Mouse (Mus musculus): ENCODE measurements at regions not wholly inside any gene's neighbourhood (a gene's known extent, or its start where the extent isn't known, plus 50 kb on each side); places are given as distances from the start of the nearest gene placed in this dataset.

DNA sequence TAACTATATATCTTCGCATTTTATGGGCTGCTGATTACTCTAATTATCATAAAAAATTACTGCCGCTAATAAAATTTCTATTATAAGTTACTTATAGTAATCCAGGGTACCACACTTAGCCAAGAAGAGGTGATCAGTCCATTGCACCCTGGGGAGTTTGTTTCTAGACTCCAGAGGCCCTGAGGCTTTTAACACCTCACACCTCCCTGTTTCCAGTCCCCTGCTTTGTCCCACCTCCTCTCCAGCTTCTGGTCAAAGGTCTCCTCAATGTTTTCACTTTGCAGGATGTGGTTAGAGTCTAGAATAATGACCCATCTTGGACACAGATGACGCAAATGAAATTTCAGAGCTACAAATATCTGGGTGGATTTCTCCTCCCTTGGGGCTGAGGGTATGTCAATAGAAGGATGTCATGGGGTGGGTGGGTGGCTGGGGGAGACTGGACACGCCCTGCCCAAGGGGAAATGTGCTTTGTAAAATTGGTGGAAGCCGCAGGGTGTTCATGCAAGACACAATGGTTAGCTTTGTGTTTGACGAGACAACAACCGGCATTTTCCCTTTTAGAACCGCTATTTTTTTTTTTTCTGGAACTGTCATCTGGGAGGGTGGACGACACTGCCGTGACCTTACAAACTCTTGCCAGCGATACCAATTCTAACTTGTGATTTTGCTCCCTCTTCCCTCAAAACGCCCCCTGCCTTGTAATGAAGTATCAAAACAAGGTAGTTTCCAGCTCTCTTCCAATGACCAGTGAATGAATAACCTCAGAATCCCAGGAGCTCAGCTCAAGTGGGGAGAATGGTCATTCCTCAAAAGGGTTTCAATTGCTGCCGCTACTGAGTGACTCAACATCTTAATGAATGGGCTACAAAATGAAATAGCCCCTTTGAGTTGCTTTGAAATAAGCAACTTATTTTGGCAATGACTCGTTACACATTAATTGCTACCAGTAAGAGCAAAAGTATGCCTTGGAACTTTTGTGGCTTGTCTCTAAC is 207.0 kb upstream of the Irx3 start:
- DNase-seq (ENCODE audit: low read depth, low spot score) = peak; percentile 51

DNA sequence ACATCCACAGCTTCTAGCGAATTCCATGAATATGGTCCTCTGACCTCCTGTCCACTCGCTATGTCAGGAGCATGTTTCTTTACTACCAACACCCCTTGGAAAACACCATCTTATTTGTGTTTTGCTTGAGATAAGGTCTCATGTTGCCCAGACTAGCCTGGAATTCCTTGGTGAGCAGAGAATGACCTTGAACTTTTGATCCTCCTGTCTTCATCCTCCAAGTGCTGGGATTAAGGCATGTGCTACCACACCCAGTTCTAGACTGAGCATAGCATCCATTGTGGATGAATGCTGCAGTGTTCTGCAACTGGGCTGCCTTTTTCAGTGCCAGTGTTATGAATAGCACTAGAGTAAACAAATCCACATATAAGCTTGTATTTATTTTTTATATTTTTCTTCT is 203.2 kb upstream of the Irx3 start:
- no peak for DNase-seq (ENCODE audit: low read depth, low spot score)

GRCm38 (mm10) chr8:92004532-92004931 is 202.7 kb upstream of the Irx3 start:
- DNase-seq (ENCODE audit: low read depth, low spot score) = no peak

- DNase-seq (ENCODE audit: low read depth, low spot score) = no peak
Observed at GRCm38 (mm10) chr8:92000368-92000767, 198.5 kb upstream of the Irx3 start.

DNA sequence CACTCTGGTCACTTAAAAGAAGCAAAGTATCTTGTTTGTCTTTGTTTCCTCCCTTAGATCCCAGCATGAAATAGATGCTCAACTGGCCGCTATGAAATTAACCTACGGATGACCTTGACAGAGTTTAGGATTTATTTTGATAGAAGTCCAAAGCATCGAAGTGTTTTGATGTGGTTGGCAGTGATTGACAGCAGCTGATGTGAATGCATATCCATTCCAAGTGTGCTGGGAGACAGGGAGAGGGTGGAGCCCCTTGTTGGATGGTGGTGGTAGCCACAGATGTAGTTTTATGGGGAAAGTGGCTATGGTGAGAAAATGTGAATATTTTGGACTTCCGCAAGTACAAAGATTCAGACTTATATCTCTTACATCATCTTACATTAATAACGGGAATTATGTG is 197.8 kb upstream of the Irx3 start:
- DNase-seq (ENCODE audit: low read depth, low spot score) = no peak

DNA sequence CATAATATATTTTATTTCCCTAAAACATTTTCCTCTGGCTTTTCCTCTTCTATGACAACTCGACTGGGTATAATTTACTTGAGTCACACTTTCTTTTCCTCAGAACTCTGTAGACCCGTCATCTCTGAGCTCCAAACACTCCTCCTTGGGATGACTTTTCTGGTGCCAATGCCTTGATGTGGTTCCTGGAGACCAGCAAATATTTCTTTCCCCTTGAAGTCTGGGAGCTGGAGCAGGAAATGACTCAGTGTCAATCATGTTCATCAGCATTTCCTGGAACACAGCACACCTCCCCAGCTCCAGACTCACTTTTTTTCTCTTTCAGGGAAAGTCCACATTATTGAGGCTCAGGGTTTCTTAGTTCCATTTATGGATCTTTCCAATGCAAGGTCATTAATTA is 197.3 kb upstream of the Irx3 start:
- DNase-seq (ENCODE audit: low read depth, low spot score) = no peak

GRCm38 (mm10) chr8:91997892-91998189 is 196.0 kb upstream of the Irx3 start:
- no peak for DNase-seq (ENCODE audit: low read depth, low spot score)

DNA sequence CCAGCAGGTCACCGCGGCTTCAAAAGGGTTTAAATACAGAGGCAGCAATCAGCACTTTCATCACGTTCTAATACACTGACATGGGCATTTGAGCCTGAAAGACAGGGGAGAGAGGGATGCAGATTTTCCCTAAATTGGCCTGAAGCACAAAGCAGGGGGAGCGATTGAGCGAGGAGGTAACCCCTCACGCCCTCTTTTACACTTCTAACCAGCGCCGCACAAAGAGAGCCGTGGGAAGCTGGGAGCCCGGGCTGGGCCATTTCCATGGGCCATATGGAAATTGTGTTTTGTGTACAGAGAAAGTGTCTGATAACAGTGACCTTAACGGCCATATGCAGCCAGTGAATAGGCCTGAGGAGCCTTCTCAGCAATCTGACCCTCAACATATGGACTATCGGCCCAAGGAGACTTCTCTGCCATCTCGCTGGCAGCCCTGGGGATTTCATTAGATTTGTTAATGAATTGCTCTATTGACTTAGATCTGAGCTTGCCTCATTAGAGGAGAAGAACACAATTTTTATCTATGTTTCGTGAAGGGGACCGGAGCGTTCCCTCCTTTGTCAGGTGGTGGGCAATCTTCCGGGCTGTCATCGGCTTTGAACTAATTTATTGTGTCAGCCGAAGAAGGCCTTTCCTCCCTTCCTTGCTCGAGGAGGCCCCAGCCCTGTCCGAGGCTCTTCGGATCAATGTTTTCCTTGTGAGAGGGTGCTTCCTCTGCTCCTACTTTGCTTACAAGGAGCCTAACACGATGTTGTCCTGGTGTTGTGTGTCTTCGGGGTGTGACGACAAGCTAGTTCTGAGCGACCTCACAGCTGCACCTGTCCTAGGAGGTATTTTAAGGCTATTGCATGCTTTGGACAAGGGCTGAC is 195.4 kb upstream of the Irx3 start:
- DNase-seq (ENCODE audit: low read depth, low spot score) = no peak

GRCm38 (mm10) chr8:91996305-91997022 is 194.6 kb upstream of the Irx3 start:
- no peak for DNase-seq (ENCODE audit: low read depth, low spot score)

GRCm38 (mm10) chr8:91995407-91996144 is 193.7 kb upstream of the Irx3 start:
- DNase-seq (ENCODE audit: low read depth, low spot score) = no peak

- no peak for DNase-seq (ENCODE audit: low read depth, low spot score)
Observed at GRCm38 (mm10) chr8:91991542-91992452, 189.9 kb upstream of the Irx3 start.

DNA sequence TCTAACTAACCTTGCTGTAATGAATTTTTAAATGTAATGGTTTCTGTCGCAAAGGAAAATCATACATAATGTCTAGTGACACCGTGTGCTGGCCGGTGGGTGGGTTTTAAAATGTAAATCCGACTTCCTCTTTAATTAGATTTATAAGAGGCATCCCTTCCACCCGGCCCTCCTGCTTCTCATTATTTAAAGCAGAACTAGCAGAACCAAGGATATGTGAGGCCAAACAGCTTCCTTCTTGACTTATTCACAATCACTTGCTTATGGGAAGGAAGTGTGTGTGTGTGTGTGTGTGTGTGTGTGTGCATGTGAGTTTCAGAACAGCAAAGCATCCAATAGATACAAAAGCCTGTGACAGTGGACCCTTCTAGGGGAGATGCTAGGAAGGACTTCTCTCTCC is 189.1 kb upstream of the Irx3 start:
- no peak for DNase-seq (ENCODE audit: low read depth, low spot score)

DNA sequence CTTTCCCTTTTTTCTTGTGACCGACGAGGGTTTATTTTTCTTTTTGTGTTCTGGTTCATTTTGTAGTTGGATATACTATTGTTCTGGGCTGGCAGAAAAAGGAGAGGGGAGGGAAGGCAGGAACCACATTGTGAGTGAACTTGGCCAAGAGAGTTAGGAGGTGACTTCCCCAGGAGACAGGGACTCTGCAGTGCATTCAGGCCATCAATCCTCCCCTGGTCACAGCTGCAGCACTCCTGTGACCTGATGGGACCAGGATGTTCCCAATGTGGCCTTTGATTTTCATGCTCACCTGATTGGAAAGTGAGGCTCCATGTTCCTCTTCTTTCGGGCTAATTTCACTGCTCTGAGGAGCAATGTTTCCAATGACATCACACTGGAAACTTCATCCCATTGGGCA is 188.2 kb upstream of the Irx3 start:
- DNase-seq (ENCODE audit: low read depth, low spot score) = no peak

DNA sequence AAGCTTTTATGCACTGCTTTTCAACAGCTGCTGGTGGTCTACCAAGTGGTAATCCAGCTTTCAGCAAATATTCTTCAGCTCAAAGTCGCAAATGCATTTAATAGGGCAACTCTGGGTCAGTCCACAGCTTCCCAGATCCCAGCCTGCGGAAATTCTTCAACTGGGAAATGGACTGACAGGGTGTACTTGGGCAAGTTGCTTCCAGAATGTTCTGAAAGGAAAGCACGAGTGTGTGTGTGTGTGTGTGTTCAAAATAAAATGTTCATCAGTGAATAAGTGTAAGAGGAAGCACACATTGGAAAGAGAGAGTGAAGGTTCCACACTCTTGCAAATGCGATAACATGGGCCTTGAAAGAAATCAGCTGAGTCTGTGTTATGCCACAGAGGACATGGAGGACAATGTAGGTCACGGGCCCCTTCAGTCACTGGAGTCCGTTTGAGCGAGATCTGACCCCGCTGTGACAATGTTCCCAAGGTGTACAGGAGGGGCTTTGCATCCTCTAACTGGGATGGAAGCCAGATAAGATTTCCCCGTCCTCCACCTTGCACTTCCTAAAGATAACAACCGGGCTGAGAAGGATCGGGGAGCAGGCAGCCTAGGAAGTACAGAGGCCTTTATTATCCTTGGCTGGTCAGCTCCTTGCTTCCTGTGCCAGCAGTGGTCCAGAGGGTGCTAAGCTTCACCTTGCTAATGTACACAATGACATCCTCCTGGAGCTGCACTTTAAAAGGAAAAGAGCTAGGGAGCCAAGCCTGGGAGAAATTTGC is 187.2 kb upstream of the Irx3 start:
- DNase-seq (ENCODE audit: low read depth, low spot score) = no peak

GRCm38 (mm10) chr8:91987854-91988253 is 186.0 kb upstream of the Irx3 start:
- no peak for DNase-seq (ENCODE audit: low read depth, low spot score)

DNA sequence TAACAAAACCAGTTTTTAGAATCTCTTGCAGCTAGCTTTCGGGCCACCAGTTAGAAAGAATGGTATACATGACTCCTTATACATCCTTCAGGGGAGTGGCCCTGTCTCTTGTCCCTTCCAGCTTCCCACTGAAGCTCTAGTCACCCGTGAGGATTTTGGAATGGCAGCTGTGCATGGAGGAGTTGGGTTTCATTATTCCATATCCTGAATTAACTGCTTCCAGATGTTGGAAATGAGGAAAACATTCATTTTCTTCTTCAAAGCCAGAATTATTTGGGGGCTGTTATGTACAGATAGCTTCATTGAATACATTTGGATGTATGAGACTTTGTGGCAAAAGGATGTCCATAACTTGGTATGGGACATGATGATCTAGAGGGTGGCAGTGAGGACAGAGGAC is 181.3 kb upstream of the Irx3 start:
- DNase-seq (ENCODE audit: low read depth, low spot score) = no peak

DNA sequence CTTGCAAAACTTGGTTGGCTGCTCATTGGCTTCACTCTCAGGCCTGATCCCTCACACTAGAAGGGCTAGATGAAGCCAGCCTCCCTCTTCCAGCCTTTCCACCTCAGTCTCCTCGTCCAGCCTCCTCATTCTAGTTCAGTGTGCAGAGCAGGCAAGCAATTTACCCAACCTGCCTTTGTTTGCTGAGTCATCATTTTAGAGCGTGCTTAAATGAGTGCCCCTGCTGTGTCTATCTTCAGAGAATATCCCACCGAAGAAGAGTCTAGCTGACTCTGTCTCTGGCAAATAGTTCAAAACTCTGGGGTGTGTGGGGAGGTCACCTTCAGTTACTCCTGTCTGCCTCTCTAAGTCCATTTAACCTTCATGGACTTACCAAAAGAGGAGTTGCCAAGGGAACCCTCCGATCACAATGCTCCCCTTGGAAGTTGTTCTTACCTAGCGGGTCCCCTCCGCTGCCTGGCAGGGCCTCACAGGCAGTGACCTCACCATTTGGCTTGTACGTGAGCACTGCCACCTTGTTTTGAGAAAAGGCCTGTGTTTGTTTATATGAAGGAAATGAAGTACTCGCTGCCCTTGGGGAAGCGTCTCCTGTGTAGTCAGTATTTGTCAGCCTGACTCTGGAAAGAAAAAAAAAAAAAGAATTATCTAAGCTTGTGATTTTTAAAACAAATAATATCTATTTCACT is 175.2 kb upstream of the Irx3 start:
- no peak for DNase-seq (ENCODE audit: low read depth, low spot score)

DNA sequence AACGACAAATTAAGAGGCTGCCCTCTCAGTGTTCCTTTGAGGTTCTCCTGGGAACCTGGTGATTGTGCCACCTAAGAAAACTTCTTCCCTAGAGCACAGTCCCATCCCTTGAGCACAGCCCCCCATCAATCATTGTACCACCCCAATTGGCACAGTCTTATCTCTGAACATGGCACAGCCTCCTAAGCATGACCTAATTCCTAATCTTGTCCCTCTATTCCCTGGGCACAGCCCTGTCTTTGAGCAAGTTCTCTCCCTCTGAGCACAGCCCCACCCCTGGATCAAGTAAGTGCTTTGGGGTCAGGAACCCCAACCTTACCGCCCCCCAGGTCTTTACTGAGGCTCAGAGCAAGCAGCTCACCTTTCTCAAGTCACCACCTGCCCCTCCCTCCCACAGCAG is 173.6 kb upstream of the Irx3 start:
- no peak for DNase-seq (ENCODE audit: low read depth, low spot score)

DNA sequence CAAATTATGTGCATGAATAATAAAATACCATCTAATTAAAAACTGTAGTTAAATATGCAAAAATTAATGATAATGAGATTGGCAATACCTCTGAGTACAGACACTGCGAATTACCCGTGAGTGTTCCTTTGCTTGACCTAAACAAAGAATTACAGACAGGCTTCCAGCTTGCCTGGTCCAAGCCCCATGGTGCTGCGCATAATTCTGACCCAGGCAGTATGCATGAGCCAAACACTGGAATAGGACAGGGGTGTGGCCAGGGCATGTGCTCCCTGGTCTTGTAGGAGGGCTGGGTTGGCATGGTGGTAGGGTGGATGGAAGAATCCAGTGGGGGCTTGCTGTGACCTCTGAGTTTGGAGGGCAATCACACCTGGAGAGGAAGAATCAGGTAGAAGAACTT is 172.8 kb upstream of the Irx3 start:
- DNase-seq (ENCODE audit: low read depth, low spot score) = no peak

Data from forelimb bud, embryonic 11.5 days (tissue).